Mouse (Mus musculus) testis, adult 2 months (tissue): ENCODE data around the gene Padi3.

Source experiments
- CTCF ChIP-seq: fragments of 200-500 bp; IDR thresholded peaks from 2 replicates; pipeline ENCODE4 v1.5.1; 2012; ENCODE audit warnings: low read depth, mild to moderate bottlenecking, inconsistent platforms, low read length, moderate library complexity; ENCODE audit not compliant: control insufficient read depth, insufficient read depth, insufficient replicate concordance
- POLR2A ChIP-seq: fragments of 200-500 bp; IDR thresholded peaks from 2 replicates; pipeline ENCODE4 v1.6.1; 2012; ENCODE audit warnings: low read depth, mild to moderate bottlenecking, inconsistent platforms, low read length, moderate library complexity; ENCODE audit not compliant: control insufficient read depth

DNA sequence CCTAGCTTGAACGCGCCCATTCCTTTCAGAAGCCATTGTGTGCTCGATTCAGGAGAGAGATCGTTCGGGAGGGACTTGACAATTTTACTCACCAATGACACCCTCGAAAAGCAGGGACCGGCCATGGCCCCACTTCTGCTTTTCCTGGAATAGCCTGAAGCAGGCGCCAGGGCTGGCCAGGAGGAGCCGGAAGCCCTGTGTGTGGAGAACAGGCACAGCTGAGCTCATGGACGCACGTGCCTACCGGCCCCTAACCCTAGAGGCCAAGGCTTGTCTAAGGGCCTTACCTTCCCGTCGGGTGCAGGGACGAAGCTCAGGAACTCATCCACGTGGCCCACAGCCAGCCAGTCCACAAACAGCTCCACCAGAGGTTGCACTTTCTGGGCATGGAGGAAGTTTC is 19.4 kb downstream of the Padi3 start:
- no peak for TF ChIP-seq POLR2A
- TF ChIP-seq CTCF = no peak
